In the genomic region with DNA sequence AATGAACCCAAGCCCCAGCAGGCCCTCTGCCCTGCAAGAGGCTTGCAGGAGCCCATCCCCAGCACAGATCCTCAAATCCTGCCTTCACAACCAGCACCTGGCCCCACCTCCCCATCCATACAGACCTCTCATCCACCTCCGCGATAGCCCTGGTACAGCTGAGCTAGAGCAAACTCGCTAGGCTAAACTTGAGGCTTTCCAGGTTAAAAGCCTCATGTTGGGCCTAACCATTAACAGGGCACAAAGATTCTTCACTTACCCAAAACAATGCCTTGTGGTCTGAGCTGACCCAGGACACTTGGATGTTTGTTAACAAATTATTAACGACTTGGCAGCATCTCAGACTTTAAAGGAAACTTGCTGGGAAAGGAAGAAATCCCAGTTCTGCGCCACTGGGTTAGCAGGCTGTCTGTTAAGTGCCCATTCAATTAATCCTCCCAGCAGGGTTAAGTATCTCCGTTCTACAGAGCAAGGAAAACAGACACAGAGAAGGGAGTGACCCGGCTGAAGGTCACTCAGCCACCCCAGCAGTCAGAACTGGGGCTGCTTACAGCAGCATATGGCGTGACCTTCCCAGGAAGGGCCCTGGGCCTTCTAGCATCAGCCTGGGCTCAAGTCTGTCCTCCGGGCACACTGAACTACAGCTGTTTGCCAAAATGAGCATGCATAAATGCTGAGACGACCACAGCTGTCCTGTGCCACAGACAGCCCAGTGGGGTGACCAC, we compare ENCODE assay signal across 11 mouse cellular contexts.
DNase-seq lines count a peak whose midpoint lies in the region; ATAC-seq and TF ChIP-seq lines count a peak whose summit lies in the region.
"Had no signal": no experiment of that assay in that cellular context is flagged by ENCODE, and none has a peak within 500 bp of the region (broad histone marks: within the 10 kb centered on the region; RNA-seq: fewer than 3 reads in every experiment).

No protein-coding gene starts in this region.

- H3K36me3 ChIP-seq in lung, postnatal 0 days (ENCODE audit: insufficient read depth, low read length): no peaks in the 10 kb centered on the region
- no peaks in the 10 kb centered on the region for H3K36me3 ChIP-seq in embryonic facial prominence, embryonic 10.5 days (replicated peaks)
- no peaks in the 10 kb centered on the region for H3K36me3 ChIP-seq in liver, embryonic 12.5 days
- H3K36me3 ChIP-seq: hindbrain, embryonic 15.5 days; liver, embryonic 15.5 days had no signal

- intact Hi-C loops in gastrocnemius, postnatal 14 days (cut with DNase I; ENCODE audit: low total_unique reads): no loop called here

- H3K9me3 ChIP-seq in lung, postnatal 0 days (ENCODE audit: low read length): no peaks in the 10 kb centered on the region
- H3K9me3 ChIP-seq in embryonic facial prominence, embryonic 10.5 days: no peaks in the 10 kb centered on the region
- no peaks in the 10 kb centered on the region for H3K9me3 ChIP-seq in liver, embryonic 12.5 days (replicated peaks)
- H3K9me3 ChIP-seq: hindbrain, embryonic 15.5 days; liver, embryonic 15.5 days had no signal

- no peak overlapping the region for H3K4me3 ChIP-seq in lung, postnatal 0 days (ENCODE audit: low read depth, low read length)
- no peak overlapping the region for H3K4me3 ChIP-seq in embryonic facial prominence, embryonic 10.5 days
- H3K4me3 ChIP-seq in liver, embryonic 12.5 days: no peak overlapping the region
- H3K4me3 ChIP-seq: heart, adult 2 months; hindbrain, embryonic 15.5 days; liver, embryonic 15.5 days had no signal

- H3K4me2 ChIP-seq in lung, postnatal 0 days (replicated peaks; ENCODE audit: low read depth, low read length): no peak overlapping the region
- no peak overlapping the region for H3K4me2 ChIP-seq in liver, embryonic 12.5 days
- H3K4me2 ChIP-seq: hindbrain, embryonic 15.5 days; liver, embryonic 15.5 days had no signal

- ATAC-seq in lung, postnatal 0 days: peak; percentile 70
- no peak for ATAC-seq in liver, embryonic 12.5 days
- ATAC-seq: forebrain, embryonic 16.5 days had no signal

- no peaks in the 10 kb centered on the region for H3K4me1 ChIP-seq in lung, postnatal 0 days (ENCODE audit: insufficient read depth, low read depth, low read length)
- H3K4me1 ChIP-seq in embryonic facial prominence, embryonic 10.5 days: peaks cover 21% of the 10 kb centered on the region
- no peaks in the 10 kb centered on the region for H3K4me1 ChIP-seq in liver, embryonic 12.5 days
- H3K4me1 ChIP-seq: liver, embryonic 15.5 days had no signal

- DNase-seq in lung, postnatal 0 days (ENCODE audit: low spot score): peak; percentile 35
- DNase-seq in lung, postnatal 36 days: no peak
- peak; percentile 42 for DNase-seq in adrenal gland, postnatal 10 days
- peak; percentile 14 for DNase-seq in embryonic facial prominence, embryonic 10.5 days (ENCODE audit: low spot score)
- DNase-seq in kidney, postnatal 4 days: peak; percentile 37 to 66
- no peak for DNase-seq in gastrocnemius, postnatal 14 days
- DNase-seq: heart, adult 2 months had no signal

- TF ChIP-seq CTCF in lung, postnatal 0 days (IDR thresholded peaks at IDR 0.05): no peak

- no peak overlapping the region for H3K27ac ChIP-seq in lung, postnatal 0 days (ENCODE audit: low read length)
- H3K27ac ChIP-seq in embryonic facial prominence, embryonic 10.5 days (replicated peaks): no peak overlapping the region
- H3K27ac ChIP-seq in liver, embryonic 12.5 days: no peak overlapping the region
- H3K27ac ChIP-seq: heart, adult 2 months; hindbrain, embryonic 15.5 days; liver, embryonic 15.5 days had no signal

- 40% methylated on average over 10 of the region's 10 CpGs for WGBS in lung, postnatal 0 days
- WGBS in embryonic facial prominence, embryonic 10.5 days: 23% methylated on average over 10 of the region's 10 CpGs
- 41% methylated on average over 10 of the region's 10 CpGs for WGBS in liver, embryonic 12.5 days (ENCODE audit: insufficient replicate concordance)

- H3K27me3 ChIP-seq in lung, postnatal 0 days (replicated peaks; ENCODE audit: insufficient read depth, low read length): no peaks in the 10 kb centered on the region
- H3K27me3 ChIP-seq in embryonic facial prominence, embryonic 10.5 days (replicated peaks; ENCODE audit: low read depth, poor library complexity, severe bottlenecking): no peaks in the 10 kb centered on the region
- H3K27me3 ChIP-seq in liver, embryonic 12.5 days (replicated peaks): no peaks in the 10 kb centered on the region
- H3K27me3 ChIP-seq: hindbrain, embryonic 15.5 days; liver, embryonic 15.5 days had no signal

- no peak for TF ChIP-seq EP300 in lung, postnatal 0 days (IDR thresholded peaks at IDR 0.05)

- H3K9ac ChIP-seq in lung, postnatal 0 days (replicated peaks; ENCODE audit: low read depth): no peak overlapping the region
- H3K9ac ChIP-seq in liver, embryonic 12.5 days: no peak overlapping the region
- H3K9ac ChIP-seq: hindbrain, embryonic 15.5 days; liver, embryonic 15.5 days had no signal

Comparison
In these comparisons a context has a peak if more than half of its experiments do, and no peak if none do; other contexts are left out.
1. DNase-seq: peak in lung, postnatal 0 days (single experiment), adrenal gland, postnatal 10 days (single experiment), embryonic facial prominence, embryonic 10.5 days (single experiment) and kidney, postnatal 4 days (2 of 2); none in lung, postnatal 36 days (single experiment) and gastrocnemius, postnatal 14 days (single experiment).